11 mouse cellular contexts compared by ENCODE assay signal in the genomic region with DNA sequence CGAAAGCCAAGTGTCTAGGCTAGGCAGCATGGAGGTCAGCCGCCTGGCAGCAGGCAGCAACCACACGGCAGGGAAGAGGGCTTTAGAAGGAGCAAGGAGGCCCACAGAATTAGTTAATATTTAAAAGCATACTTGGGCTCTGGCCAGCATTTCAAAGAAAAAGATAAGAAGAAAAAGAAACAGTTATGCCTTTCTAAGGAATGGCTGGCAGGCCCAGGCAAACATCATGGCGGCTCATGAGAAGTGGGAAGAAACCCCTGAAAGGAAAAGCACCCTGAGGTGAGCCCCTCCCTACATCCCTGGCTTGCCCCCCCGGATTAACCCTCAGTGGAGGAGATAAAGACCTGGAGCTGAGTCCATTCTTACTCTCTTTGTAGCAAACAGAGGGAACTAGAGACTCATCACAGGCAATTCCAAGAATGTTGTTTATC. TPM values are rescaled to one million over a fixed set of nuclear protein-coding genes. Genes with fewer than 3 reads are reported as not detected.
A peak's percentile ranks its signal among the peaks of the same experiment; 100 is the strongest.
DNase-seq lines count a peak whose midpoint lies in the region; ATAC-seq and TF ChIP-seq lines count a peak whose summit lies in the region.
"Had no signal": no experiment of that assay in that cellular context is flagged by ENCODE, and none has a peak within 500 bp of the region (broad histone marks: within the 10 kb centered on the region; RNA-seq: fewer than 3 reads in every experiment).

No protein-coding gene starts in this region.

- 51% methylated on average over 5 of the region's 5 CpGs for WGBS in heart, embryonic 12.5 days
- WGBS in kidney, embryonic 16.5 days, result 69% methylated on average over 5 of the region's 5 CpGs

- no peak overlapping the region for H3K4me2 ChIP-seq in heart, embryonic 12.5 days
- H3K4me2 ChIP-seq in kidney, embryonic 16.5 days (replicated peaks; ENCODE audit: low read depth, low read length), result no peak overlapping the region
- H3K4me2 ChIP-seq: limb, embryonic 15.5 days had no signal

- no peak overlapping the region for H3K9ac ChIP-seq in heart, embryonic 12.5 days
- H3K9ac ChIP-seq in kidney, embryonic 16.5 days (replicated peaks; ENCODE audit: low read length), result no peak overlapping the region
- H3K9ac ChIP-seq: limb, embryonic 15.5 days had no signal

- H3K27ac ChIP-seq in heart, embryonic 12.5 days (ENCODE audit: poor library complexity, severe bottlenecking), result peak overlapping the region; percentile 70
- peak overlapping the region; percentile 55 for H3K27ac ChIP-seq in embryonic fibroblast, embryonic 13.5 days (ENCODE audit: insufficient read depth, low read length)
- H3K27ac ChIP-seq in kidney, embryonic 16.5 days (ENCODE audit: low read length), result peak overlapping the region; percentile 73; the same call in 1 of the 2 replicates
- H3K27ac ChIP-seq: embryonic facial prominence, embryonic 10.5 days; hindbrain, postnatal 0 days; limb, embryonic 15.5 days had no signal

- intact Hi-C loops in heart, postnatal 36 days (cut with DNase I), result loop anchor here (5.0 kb wide), 1 partner anchor 79 kb away; no protein-coding TSS in a partner anchor

- H3K27me3 ChIP-seq in heart, embryonic 12.5 days (replicated peaks), result no peaks in the 10 kb centered on the region
- no peaks in the 10 kb centered on the region for H3K27me3 ChIP-seq in kidney, embryonic 16.5 days (ENCODE audit: insufficient read depth, low read length)
- H3K27me3 ChIP-seq: limb, embryonic 15.5 days had no signal

- TF ChIP-seq POLR2A in embryonic fibroblast, embryonic 13.5 days (IDR thresholded peaks at IDR 0.05; ENCODE audit: low read depth, low read length), result no peak

- TF ChIP-seq CTCF in embryonic fibroblast, embryonic 13.5 days (IDR thresholded peaks at IDR 0.05; ENCODE audit: borderline replicate concordance, insufficient read depth, low read length), result no peak

- peaks cover 15% of the 10 kb centered on the region for H3K4me1 ChIP-seq in heart, embryonic 12.5 days (replicated peaks)
- 0 out of 2 replicates have a peak, but pooled peaks cover 3% of the 10 kb centered on the region for H3K4me1 ChIP-seq in embryonic fibroblast, embryonic 13.5 days (ENCODE audit: control insufficient read depth, insufficient read depth, low read length)
- H3K4me1 ChIP-seq in kidney, embryonic 16.5 days (ENCODE audit: insufficient read depth, low read length), result no peaks in the 10 kb centered on the region
- H3K4me1 ChIP-seq: embryonic facial prominence, embryonic 10.5 days; limb, embryonic 15.5 days had no signal

- peaks cover 19% of the 10 kb centered on the region for H3K36me3 ChIP-seq in heart, embryonic 12.5 days
- H3K36me3 ChIP-seq in kidney, embryonic 16.5 days (ENCODE audit: insufficient read depth, low read length), result peaks cover 12% of the 10 kb centered on the region; the same call in 1 of the 2 replicates

- no peak overlapping the region for H3K4me3 ChIP-seq in heart, embryonic 12.5 days
- H3K4me3 ChIP-seq in embryonic fibroblast, embryonic 13.5 days (ENCODE audit: insufficient read depth, low read length), result no peak overlapping the region
- H3K4me3 ChIP-seq in kidney, embryonic 16.5 days (ENCODE audit: low read length), result no peak overlapping the region
- H3K4me3 ChIP-seq: embryonic facial prominence, embryonic 10.5 days; limb, embryonic 15.5 days had no signal

- ATAC-seq in heart, embryonic 12.5 days (ENCODE audit: insufficient number of reproducible peaks, low FRiP score), result peak; percentile 42; the same call in 1 of the 2 replicates
- peak; percentile 51; the same call in 1 of the 2 replicates for ATAC-seq in kidney, embryonic 16.5 days (ENCODE audit: low FRiP score, low TSS enrichment)
- ATAC-seq: hindbrain, postnatal 0 days had no signal

- no peak for DNase-seq in heart, postnatal 36 days
- DNase-seq in lung, postnatal 4 days, result peak; percentile 27 to 44
- no peak for DNase-seq in adrenal gland, postnatal 4 days (ENCODE audit: low spot score in 2 of 2)
- no peak for DNase-seq in right cerebral cortex, postnatal 25 days
- DNase-seq in cerebellum, adult 18-20 months, result no peak

- no peaks in the 10 kb centered on the region for H3K9me3 ChIP-seq in heart, embryonic 12.5 days (replicated peaks)
- no peaks in the 10 kb centered on the region for H3K9me3 ChIP-seq in kidney, embryonic 16.5 days (ENCODE audit: low read length)
- H3K9me3 ChIP-seq: embryonic facial prominence, embryonic 10.5 days; limb, embryonic 15.5 days had no signal

RNA-seq across cellular contexts. Expression of a gene that starts 57.0 kb away (rescaled TPM):
- 29.1 and 29.3 TPM in 2 replicates for polyA plus RNA-seq in heart, embryonic 12.5 days (2016; fragmentation: Nextera tagmentation; extraction: Ambion mirVana)
- total RNA-seq in heart, postnatal 36 days (2021), result 10 to 100 TPM in 1 of 2 experiments, 1 to 10 TPM in 1; 9.0 to 10.9 TPM
- polyA plus RNA-seq in embryonic fibroblast, embryonic 13.5 days (2011; ENCODE audit: insufficient read length, low read depth, missing spikeins), result 33.4 and 38.1 TPM in 2 replicates
- 48.3 and 49.1 TPM in 2 replicates for polyA plus RNA-seq in kidney, embryonic 16.5 days (2015; fragmentation: Nextera tagmentation; extraction: Ambion mirVana)
- 10 to 100 TPM; 47.8 to 52.0 TPM for total RNA-seq in adrenal gland, postnatal 4 days (2021)

Comparison
In these comparisons a context has a peak if more than half of its experiments do, and no peak if none do; other contexts are left out.
1. DNase-seq: peak in lung, postnatal 4 days (2 of 2); none in heart, postnatal 36 days (0 of 2), adrenal gland, postnatal 4 days (0 of 2), right cerebral cortex, postnatal 25 days (single experiment) and cerebellum, adult 18-20 months (0 of 2).
2. Peak in every context shown above with its lines, with median percentiles within 50 percentile points of each other: H3K27ac ChIP-seq.